Mouse (Mus musculus): ENCODE data around the gene Sf3a1. TPM values are rescaled to one million over a fixed set of nuclear protein-coding genes. Genes with fewer than 3 reads are reported as not detected.
"Not testable (repeated sequence)": the region's sequence is repeated elsewhere in the genome, so short reads cannot be mapped to it uniquely, and the experiment has no call there.

Gene Sf3a1
- polyA plus RNA-seq, 1 experiment from 2014 or later: 73.9 TPM

DNA sequence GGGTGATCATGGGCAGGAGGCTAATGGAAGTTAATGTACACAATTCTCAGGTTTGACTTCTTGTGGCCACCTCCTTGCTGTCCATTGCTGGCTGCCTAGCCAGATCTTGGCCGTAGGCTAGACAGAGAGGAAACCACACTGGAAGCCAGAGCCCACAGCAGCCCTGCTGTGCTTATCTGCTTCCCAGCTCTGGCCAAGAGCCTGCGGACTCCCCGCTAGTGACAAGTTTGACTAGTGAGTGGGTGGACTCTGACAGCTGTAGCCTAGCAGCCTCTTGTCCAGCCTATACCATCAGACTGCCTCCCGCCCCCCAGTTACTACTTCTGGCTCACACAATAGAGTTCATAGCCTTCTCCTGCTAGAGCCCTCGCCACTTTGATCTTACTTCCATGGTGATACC is 40.5 kb upstream of the Sf3a1 start:
- H3K36me3 ChIP-seq: no peaks in the 10 kb centered on the region
- H3K4me1 ChIP-seq: peaks cover 17% of the 10 kb centered on the region; the same call in 1 of the 2 replicates
- ATAC-seq (ENCODE audit: insufficient number of reproducible peaks, insufficient read depth, low FRiP score, low TSS enrichment): no peak
- WGBS: 86% methylated on average over 5 of the region's 5 CpGs
- H3K9ac ChIP-seq: no peak overlapping the region
- H3K4me2 ChIP-seq (replicated peaks): no peak overlapping the region
- H3K27ac ChIP-seq: no peak overlapping the region
- H3K9me3 ChIP-seq: 0 out of 2 replicates have a peak, but pooled peaks cover 2% of the 10 kb centered on the region
- H3K4me3 ChIP-seq: no peak overlapping the region
- peaks cover 13% of the 10 kb centered on the region for H3K27me3 ChIP-seq

DNA sequence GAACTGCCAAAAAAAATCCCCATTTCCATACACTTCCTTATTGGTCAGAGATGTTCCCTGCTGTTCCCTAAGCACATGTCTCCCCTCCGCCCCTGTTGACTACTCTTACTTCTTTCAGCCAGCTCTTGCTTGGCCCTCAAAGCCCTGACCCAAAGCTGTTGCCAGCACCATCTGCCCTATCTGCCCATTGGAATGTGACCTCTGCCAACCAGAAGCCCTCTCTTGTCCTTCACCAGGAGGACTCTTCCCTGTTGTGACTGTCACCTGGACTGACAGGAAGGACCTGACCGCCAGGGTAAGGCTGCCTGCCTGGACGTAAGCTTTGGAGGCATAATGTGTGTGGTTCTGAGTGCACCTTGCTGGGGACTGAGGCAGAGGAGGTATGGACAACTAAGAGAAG is 38.5 kb upstream of the Sf3a1 start:
- H3K9ac ChIP-seq: no peak overlapping the region
- 0 out of 2 replicates have a peak, but pooled peaks cover 5% of the 10 kb centered on the region for H3K9me3 ChIP-seq
- no peaks in the 10 kb centered on the region for H3K36me3 ChIP-seq
- H3K27ac ChIP-seq: no peak overlapping the region
- H3K4me1 ChIP-seq: peaks cover 17% of the 10 kb centered on the region; the same call in 1 of the 2 replicates
- 82% methylated on average over 3 of the region's 3 CpGs for WGBS
- no peak overlapping the region for H3K4me3 ChIP-seq
- ATAC-seq (ENCODE audit: insufficient number of reproducible peaks, insufficient read depth, low FRiP score, low TSS enrichment): no peak
- H3K27me3 ChIP-seq: peaks cover 13% of the 10 kb centered on the region
- no peak overlapping the region for H3K4me2 ChIP-seq (replicated peaks)

DNA sequence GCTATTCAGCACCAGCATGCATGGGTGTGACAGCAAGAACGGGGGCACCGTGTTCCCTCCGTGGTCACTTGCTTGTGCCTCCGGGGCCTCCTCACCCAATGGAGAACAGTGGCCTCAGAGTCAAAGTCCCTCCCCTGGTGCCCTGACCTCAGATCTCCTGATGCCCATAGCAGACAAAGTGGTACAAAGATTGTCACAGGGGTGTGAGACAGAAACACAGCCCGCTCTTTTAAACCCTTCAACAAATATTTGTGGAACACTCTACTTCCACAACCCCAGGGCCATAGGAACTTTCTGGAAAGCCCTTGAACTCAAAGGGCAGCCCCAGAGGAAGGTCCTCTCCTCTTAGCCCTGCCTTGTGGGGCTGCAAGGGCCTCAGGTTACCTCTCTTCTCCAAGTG is 37.9 kb upstream of the Sf3a1 start:
- ATAC-seq (ENCODE audit: insufficient number of reproducible peaks, insufficient read depth, low FRiP score, low TSS enrichment): no peak

DNA sequence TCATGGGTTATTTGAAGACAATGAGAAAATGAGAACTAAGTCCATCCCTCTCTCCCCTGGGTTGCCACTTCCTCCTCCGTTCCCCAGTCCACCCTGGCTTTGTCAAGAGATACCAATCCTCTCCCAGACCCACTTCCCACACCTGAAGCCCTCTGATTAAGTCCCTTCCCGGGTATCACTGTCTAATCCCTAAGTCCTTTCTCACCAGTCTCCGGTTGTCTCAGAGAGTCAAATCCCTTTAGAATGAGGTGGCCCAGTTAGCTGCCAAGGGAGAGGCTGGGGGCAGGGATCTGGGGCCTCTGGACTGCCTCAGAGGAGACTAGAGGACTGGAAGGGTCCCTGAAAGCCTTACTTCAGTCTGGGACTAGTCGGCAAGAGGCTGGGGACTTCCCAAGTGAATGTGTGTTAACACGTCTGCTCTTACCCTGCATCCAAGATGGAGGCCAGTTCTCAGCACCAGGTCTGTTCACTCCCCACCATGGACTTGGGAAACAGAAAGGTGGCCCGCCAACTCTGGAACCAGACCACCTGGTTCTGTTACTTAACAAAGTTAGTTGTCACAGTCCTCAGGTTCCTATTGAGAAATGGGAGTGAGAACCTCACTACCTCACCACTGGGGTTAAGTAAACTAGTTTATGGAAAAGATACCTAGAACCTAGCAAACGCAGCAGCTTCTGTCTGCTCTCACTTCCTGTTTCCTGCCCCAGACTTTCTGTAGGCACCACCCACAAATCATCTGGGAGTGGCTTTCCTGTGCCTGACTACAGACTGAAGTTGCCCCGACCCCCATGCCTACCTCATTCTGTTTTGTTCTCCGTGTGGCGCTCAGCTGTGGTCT is 37.2 kb upstream of the Sf3a1 start, which contains the start of gene Sec14l2:
TSS of gene Sec14l2 (minus strand) at position 674 of the 838 bp plus-strand sequence.
- no peak within 1 kb of the TSS for H3K4me3 ChIP-seq
- 0 out of 2 replicates have a peak, but pooled peaks cover 6% of the 10 kb centered on the region for H3K9me3 ChIP-seq
- 74% methylated on average over 10 of the region's 10 CpGs for WGBS
- H3K4me2 ChIP-seq (replicated peaks): no peak within 1 kb of the TSS
- no peak for ATAC-seq (ENCODE audit: insufficient number of reproducible peaks, insufficient read depth, low FRiP score, low TSS enrichment)
- H3K9ac ChIP-seq: no peak within 1 kb of the TSS
- peaks cover 6% of the 10 kb centered on the region for H3K27me3 ChIP-seq
- no peak within 1 kb of the TSS for H3K27ac ChIP-seq
- H3K36me3 ChIP-seq: no peaks in the 10 kb centered on the region
- H3K4me1 ChIP-seq: 0 out of 2 replicates have a peak, but pooled peaks cover 7% of the 10 kb centered on the region

More for the DNA sequence above, 37.9 kb upstream of the Sf3a1 start:
- H3K4me2 ChIP-seq (replicated peaks): no peak overlapping the region
- WGBS: 76% methylated on average over 5 of the region's 5 CpGs
- H3K9me3 ChIP-seq: 0 out of 2 replicates have a peak, but pooled peaks cover 6% of the 10 kb centered on the region
- no peaks in the 10 kb centered on the region for H3K36me3 ChIP-seq
- H3K27me3 ChIP-seq: peaks cover 13% of the 10 kb centered on the region
- peaks cover 14% of the 10 kb centered on the region; the same call in 1 of the 2 replicates for H3K4me1 ChIP-seq
- H3K27ac ChIP-seq: no peak overlapping the region
- H3K4me3 ChIP-seq: no peak overlapping the region
- no peak overlapping the region for H3K9ac ChIP-seq

DNA sequence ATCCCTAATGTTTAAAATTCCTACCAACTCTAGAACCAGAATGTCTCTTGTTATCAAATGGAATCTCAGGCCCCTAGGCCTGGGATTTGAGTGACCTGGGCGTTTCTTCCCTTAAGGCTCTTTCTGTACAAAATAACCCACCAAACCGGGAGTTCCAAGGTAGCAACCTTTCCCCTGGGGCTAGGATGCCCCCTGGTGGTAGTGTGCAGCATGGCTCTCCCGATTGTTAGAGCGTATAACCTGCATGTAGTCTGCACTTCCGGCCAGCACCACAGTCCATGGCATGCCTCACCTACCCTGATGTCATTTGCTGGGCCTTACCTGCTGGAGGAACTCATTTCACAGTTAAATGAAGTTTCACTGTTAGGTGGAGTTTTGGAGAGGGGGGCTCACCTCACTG is 36.2 kb upstream of the Sf3a1 start:
- no peak for ATAC-seq (ENCODE audit: insufficient number of reproducible peaks, insufficient read depth, low FRiP score, low TSS enrichment)
- 0 out of 2 replicates have a peak, but pooled peaks cover 6% of the 10 kb centered on the region for H3K9me3 ChIP-seq
- 0 out of 2 replicates have a peak, but pooled peaks cover under 1% of the 10 kb centered on the region for H3K4me1 ChIP-seq
- H3K27me3 ChIP-seq: peaks cover 6% of the 10 kb centered on the region
- 58% methylated on average over 5 of the region's 5 CpGs for WGBS
- H3K27ac ChIP-seq: no peak overlapping the region
- H3K36me3 ChIP-seq: no peaks in the 10 kb centered on the region
- H3K4me3 ChIP-seq: no peak overlapping the region
- H3K9ac ChIP-seq: no peak overlapping the region
- no peak overlapping the region for H3K4me2 ChIP-seq (replicated peaks)

DNA sequence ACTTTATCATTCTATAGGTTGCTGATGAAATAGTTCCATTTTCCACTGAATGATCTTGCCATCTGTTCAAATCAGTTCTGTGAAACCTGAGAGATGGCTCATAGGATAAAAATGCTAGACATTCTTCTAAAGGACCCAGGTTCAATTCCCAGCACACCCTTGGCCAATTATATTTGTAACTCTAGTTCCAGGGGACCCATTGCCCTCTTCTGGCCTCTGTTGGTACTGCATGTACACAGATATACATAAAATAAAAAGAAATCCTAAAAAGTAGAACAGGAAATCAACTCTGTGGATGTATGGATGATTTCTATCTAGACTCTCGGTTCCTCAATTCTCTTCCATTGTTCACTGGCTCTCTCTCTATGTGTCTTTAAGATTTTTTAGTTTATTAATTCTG is 33.1 kb upstream of the Sf3a1 start:
- ATAC-seq (ENCODE audit: insufficient number of reproducible peaks, insufficient read depth, low FRiP score, low TSS enrichment): no peak
- no peaks in the 10 kb centered on the region for H3K4me1 ChIP-seq
- 88% methylated on average over 1 of the region's 1 CpGs for WGBS
- H3K27ac ChIP-seq: no peak overlapping the region
- H3K27me3 ChIP-seq: no peaks in the 10 kb centered on the region
- no peaks in the 10 kb centered on the region for H3K36me3 ChIP-seq
- 0 out of 2 replicates have a peak, but pooled peaks cover 6% of the 10 kb centered on the region for H3K9me3 ChIP-seq
- no peak overlapping the region for H3K4me3 ChIP-seq
- H3K9ac ChIP-seq: no peak overlapping the region
- no peak overlapping the region for H3K4me2 ChIP-seq (replicated peaks)

DNA sequence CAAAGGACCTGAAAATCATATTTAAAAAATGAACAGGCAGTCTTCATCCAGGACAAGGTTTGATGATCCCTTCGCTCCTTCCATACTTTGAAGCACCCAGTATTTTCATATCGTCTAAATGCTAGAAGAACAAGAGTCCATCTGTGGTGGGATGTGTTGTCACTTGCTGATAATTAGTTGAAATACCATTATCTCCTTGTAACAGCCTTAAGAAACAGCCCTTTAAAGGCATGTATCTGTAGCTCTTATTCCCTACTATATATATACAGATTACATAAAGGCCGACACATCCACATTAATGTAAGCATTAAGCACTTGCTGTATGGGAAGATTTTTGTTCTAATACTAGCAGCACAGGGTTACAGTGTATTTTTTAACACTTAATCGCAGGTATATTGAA is 31.7 kb upstream of the Sf3a1 start:
- not testable (repeated sequence) for H3K4me1 ChIP-seq

DNA sequence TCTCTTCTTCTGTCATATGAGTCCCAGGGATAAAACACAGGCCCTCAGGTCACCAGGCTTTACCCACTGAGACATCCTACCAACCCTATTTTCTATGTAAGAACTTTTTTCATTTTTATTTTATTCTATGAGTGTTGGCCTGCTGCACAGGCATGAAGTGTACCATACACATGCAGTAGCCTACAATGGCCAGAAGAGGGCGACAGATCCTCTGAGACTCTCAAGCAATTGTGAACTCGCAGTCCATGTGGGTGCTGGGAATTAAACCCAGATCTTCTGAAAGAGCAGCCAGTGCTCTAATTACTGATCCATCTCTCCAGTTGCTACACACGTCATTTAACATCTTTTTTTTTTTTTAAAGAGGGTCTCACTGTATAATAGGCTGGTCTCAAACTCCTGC is 26.7 kb upstream of the Sf3a1 start:
- peaks cover 14% of the 10 kb centered on the region for H3K4me1 ChIP-seq
- H3K27me3 ChIP-seq: no peaks in the 10 kb centered on the region
- H3K4me2 ChIP-seq (replicated peaks): no peak overlapping the region
- 58% methylated on average over 3 of the region's 3 CpGs for WGBS
- no peak overlapping the region for H3K27ac ChIP-seq
- H3K9me3 ChIP-seq: no peaks in the 10 kb centered on the region
- H3K4me3 ChIP-seq: no peak overlapping the region
- no peak for ATAC-seq (ENCODE audit: insufficient number of reproducible peaks, insufficient read depth, low FRiP score, low TSS enrichment)
- H3K9ac ChIP-seq: no peak overlapping the region
- peaks cover 15% of the 10 kb centered on the region for H3K36me3 ChIP-seq

More for the DNA sequence above, 31.7 kb upstream of the Sf3a1 start:
- not testable (repeated sequence) for H3K4me2 ChIP-seq (replicated peaks); H3K9ac ChIP-seq; H3K36me3 ChIP-seq; H3K27ac ChIP-seq; H3K27me3 ChIP-seq; H3K4me3 ChIP-seq; H3K9me3 ChIP-seq; ATAC-seq (ENCODE audit: insufficient number of reproducible peaks, insufficient read depth, low FRiP score, low TSS enrichment)
- 92% methylated on average over 4 of the region's 4 CpGs for WGBS

DNA sequence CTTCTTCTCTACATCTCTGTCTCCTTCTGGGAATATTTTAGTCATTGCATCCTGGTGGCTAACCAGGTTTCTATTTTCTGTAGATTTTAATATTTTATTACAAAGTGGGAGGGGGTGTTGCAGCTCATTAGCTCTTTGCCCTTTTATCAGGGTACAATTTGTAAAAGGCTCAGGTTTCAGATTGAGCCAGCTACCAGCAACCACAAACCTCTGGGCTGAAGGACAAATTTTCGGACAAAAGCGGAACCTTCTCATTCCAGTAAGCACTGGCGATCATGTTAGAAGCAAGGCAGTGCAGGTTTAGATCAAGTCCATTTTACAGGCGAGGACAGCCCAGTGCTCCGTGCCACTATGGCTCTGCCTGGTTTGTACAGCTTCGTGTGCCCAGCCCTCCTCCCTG is 25.8 kb upstream of the Sf3a1 start:
- Histone ChIP-seq H3K4me1 (peaks cover 14% of the 10 kb centered on the region), H3K36me3 (peaks cover 23% of the 10 kb centered on the region), H3K9me3 (no peaks in the 10 kb centered on the region), H3K9ac (0 out of 2 replicates have a peak overlapping the region, but pooled peaks have one; percentile 10), H3K27ac (no peak overlapping the region), H3K4me2 (replicated peaks) (peak overlapping the region; percentile 75; the same call in 1 of the 2 replicates), H3K4me3 (peak overlapping the region; percentile 91; the same call in 1 of the 2 replicates), H3K27me3 (no peaks in the 10 kb centered on the region)
- ATAC-seq (ENCODE audit: insufficient number of reproducible peaks, insufficient read depth, low FRiP score, low TSS enrichment): no peak
- 56% methylated on average over 6 of the region's 6 CpGs for WGBS

DNA sequence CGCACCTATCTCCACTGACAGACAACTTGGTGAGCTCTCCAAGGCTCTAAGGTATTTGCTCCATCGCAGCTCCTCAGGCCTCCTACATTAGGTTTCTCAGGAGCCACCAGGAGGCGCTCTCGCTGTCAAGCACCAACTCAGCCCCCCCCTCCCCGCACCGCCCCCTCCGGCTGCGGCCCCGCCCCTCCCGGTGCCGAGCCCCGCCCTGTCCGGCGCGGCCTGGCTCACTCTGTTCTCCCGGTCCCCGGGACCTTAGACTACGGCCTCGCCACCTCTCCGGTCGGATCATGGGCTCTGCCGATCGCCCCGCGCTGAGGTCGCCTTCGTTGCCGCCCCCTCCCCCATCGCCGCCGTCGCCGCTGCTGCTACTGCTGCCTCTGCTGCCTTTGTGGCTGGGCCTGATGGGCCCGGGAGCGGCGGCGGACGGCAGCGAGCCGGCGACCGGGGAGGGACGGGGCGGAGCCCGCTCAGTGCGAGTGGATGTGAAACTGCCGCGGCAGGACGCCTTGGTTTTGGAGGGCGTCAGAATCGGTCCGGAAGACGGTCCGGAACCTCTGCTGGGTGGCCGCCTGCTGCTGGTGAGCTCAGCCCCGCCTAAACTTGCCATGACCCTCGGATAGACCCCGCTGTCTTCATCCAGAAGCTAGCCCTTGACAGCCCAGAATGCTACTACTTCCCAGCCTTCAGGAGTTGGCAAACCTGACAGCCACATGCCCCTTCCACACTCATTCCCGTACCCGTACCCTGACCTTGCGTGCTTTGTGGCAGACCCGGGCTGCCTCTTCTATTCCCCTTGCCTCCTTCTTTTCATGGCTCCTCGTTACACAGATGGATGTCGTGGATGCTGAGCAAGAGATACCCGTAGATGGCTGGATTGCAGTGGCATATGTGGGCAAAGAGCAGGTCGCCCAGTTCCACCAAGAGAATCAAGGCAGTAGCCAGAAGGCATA is 24.9 kb upstream of the Sf3a1 start, which contains the start of gene Rnf215:
TSS of gene Rnf215 (plus strand) at position 217 of the 950 bp plus-strand sequence.
- H3K4me3 ChIP-seq: peak within 1 kb of the TSS; percentile 91
- H3K9me3 ChIP-seq: no peaks in the 10 kb centered on the region
- peak within 1 kb of the TSS; percentile 73 for H3K27ac ChIP-seq
- peak within 1 kb of the TSS; percentile 75 for H3K4me2 ChIP-seq (replicated peaks)
- ATAC-seq (ENCODE audit: insufficient number of reproducible peaks, insufficient read depth, low FRiP score, low TSS enrichment): peak; percentile 85
- H3K36me3 ChIP-seq: peaks cover 31% of the 10 kb centered on the region
- H3K27me3 ChIP-seq: no peaks in the 10 kb centered on the region
- peaks cover 14% of the 10 kb centered on the region for H3K4me1 ChIP-seq
- WGBS: 2% methylated on average over 64 of the region's 66 CpGs
- H3K9ac ChIP-seq: peak within 1 kb of the TSS; percentile 96

DNA sequence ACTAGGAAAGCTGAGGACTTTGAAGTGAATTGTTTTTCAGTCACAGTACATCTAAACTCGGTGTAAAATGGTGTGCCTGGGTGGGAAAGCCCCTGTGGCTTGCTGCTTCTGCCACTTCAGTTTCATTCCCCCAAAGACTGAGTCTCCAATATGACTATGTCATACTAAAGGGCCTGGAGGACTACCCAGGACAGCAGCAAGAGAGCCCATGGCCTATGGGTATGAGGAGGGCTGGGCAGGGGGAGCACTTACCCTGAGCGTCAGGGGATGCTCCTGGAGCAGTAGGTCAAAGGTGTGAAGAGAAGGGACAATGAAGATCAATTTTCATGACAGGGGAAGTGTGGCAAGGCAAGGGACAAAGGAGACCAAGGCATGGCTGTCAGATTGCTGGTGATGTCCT is 21.2 kb upstream of the Sf3a1 start:
- Histone ChIP-seq H3K4me3 (no peak overlapping the region), H3K36me3 (peaks cover 67% of the 10 kb centered on the region), H3K4me2 (replicated peaks) (no peak overlapping the region), H3K9me3 (no peaks in the 10 kb centered on the region), H3K27me3 (no peaks in the 10 kb centered on the region), H3K4me1 (peaks cover 14% of the 10 kb centered on the region), H3K27ac (no peak overlapping the region), H3K9ac (no peak overlapping the region)
- ATAC-seq (ENCODE audit: insufficient number of reproducible peaks, insufficient read depth, low FRiP score, low TSS enrichment): no peak
- 74% methylated on average over 2 of the region's 2 CpGs for WGBS
